Mouse (Mus musculus) hindbrain, embryonic 10.5 days (tissue): ENCODE data around the gene St8sia4. TPM values are rescaled to one million over a fixed set of nuclear protein-coding genes. Genes with fewer than 3 reads are reported as not detected.

Experiments used
- DNase-seq: peaks from one replicate; pipeline ENCODE4 v3.0.0-alpha.2; 2017; ENCODE audit warnings: low spot score
- H3K27ac ChIP-seq: fragments of 300-500 bp; sonication (generic); 2 replicates; pipeline ENCODE4 v1.5.1; 2016; ENCODE audit warnings: mild to moderate bottlenecking, moderate library complexity
- H3K27me3 ChIP-seq: fragments of 300-500 bp; sonication (generic); 2 replicates; pipeline ENCODE4 v1.6.1; 2016; ENCODE audit warnings: mild to moderate bottlenecking; ENCODE audit not compliant: poor library complexity, insufficient read depth, severe bottlenecking
- H3K36me3 ChIP-seq: fragments of 300-500 bp; sonication (generic); 2 replicates; pipeline ENCODE4 v1.6.1; 2016; ENCODE audit warnings: mild to moderate bottlenecking, moderate library complexity
- H3K4me1 ChIP-seq: fragments of 300-500 bp; sonication (generic); replicated peaks from 2 replicates; pipeline ENCODE4 v1.6.1; 2016; ENCODE audit warnings: mild to moderate bottlenecking
- H3K4me3 ChIP-seq: fragments of 300-500 bp; sonication (generic); 2 replicates; pipeline ENCODE4 v1.5.1; 2016; ENCODE audit warnings: mild to moderate bottlenecking, moderate library complexity
- H3K9me3 ChIP-seq: fragments of 300-500 bp; sonication (generic); 2 replicates; pipeline ENCODE4 v1.6.1; 2016; ENCODE audit warnings: mild to moderate bottlenecking, moderate library complexity
- WGBS: fragments of 180-500 bp; shearing (Covaris S2); methylation state at CpG from one replicate; pipeline ENCODE4 v1.1.7; 2016; 5-methylcytosine and 5-hydroxymethylcytosine counted together
- polyA plus RNA-seq: library from polyadenylated mRNA; unstranded; fragments of >200 nt; fragmentation: Nextera tagmentation; extraction: Ambion mirVana; gene quantifications from 2 replicates; pipeline ENCODE4 v1.2.1, GENCODE M21; 2016

Gene St8sia4
- polyA plus RNA-seq = 9.8 and 11.9 TPM in 2 replicates

DNA sequence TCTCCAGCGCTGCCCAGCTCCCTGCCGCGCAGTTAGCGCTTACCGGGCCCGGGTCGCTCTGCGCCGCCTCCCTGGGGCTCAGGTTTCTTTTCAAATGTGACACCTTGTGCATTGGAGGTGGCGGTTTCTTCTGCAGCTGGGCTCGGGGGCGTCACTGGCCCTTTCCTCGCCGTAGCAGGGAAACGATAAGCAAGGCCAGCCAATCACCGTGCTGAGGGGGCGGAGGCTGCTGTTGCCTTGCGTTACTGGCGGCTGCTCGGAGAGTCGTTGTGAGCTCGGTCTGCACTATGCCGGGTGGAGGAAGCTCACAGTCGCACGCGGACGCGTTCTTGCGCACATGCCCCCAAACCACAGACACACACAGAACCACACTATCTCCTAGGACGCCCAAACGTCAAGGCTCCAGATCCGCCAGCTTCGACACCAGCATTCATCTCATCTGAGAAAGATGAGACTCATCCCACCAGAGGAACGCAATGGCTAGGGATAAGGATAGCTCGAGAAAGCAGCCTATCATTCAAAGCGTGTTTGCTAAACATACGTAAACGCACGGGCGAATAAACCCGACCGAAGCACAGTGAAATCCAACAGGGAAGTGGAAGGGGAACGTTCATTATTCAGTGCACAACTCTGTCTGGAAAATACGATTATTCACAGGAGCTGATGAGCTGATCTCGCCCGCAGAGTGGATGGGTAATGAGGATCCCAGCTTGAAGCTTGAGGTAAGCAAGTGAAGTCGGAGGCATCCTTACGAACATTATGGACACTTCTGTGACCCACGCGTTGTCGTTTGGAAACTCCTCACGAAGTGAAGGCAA lies at the start of gene St8sia4:
Gene St8sia4 (minus strand): TSS at position 137 of the 818 bp plus-strand sequence.
- under 1% methylated on average over 52 of the region's 52 CpGs for WGBS
- H3K27ac ChIP-seq = peak within 1 kb of the TSS; percentile 86

DNA sequence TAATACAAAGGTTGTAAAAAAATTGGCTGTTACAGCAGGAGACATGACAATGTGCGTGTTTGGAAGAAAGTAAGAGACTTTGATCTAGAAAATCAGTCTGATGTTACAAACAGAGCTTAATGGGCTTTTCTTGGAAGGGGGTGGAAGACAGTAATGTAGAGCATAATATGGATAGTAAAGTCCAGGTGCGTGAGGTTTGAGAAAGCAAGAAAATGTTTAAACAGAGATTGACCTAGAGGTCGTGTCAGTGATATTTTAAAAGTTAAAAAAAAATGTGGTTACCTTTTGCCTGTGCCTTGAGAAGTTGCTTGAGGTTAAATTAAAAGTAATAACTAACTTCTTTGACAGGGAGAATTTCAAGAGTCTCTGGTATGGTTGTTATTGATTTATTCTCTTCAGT lies 41.8 kb upstream of the St8sia4 start:
- Histone ChIP-seq H3K27me3 (no peaks in the 10 kb centered on the region), H3K27ac (no peak overlapping the region), H3K4me1 (no peaks in the 10 kb centered on the region), H3K4me3 (no peak overlapping the region), H3K9me3 (no peaks in the 10 kb centered on the region), H3K36me3 (no peaks in the 10 kb centered on the region)
- DNase-seq = no peak
- WGBS = 83% methylated on average over 3 of the region's 3 CpGs

More for the DNA sequence above, at the start of gene St8sia4:
- Histone ChIP-seq H3K4me3 (peak within 1 kb of the TSS; percentile 68), H3K27me3 (0 out of 2 replicates have a peak, but pooled peaks cover 3% of the 10 kb centered on the region), H3K36me3 (no peaks in the 10 kb centered on the region), H3K4me1 (peaks cover 26% of the 10 kb centered on the region), H3K9me3 (no peaks in the 10 kb centered on the region)
- peak; percentile 91 for DNase-seq

DNA sequence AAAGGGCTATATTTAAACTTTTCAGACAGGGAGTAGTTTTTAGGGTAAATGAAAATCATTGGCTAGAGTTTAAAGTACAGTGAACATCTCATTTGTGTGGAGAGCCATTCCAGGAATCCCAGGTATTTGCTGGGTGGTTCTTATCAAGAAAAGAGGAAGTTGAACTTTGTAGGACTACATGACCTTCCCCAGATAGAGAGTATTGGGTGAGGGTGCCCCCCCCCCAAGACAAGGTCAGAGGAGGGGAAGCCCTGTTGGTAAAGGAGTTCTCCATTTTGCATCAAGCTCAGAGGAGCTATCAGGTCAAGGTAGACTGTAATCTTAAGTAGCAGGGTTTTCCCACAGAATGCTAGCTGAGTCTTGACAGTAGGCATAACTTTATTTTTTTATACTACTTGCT lies 32.5 kb upstream of the St8sia4 start:
- H3K9me3 ChIP-seq = no peaks in the 10 kb centered on the region
- no peak overlapping the region for H3K27ac ChIP-seq
- DNase-seq = no peak
- no peak overlapping the region for H3K4me3 ChIP-seq
- no peaks in the 10 kb centered on the region for H3K27me3 ChIP-seq
- H3K4me1 ChIP-seq = no peaks in the 10 kb centered on the region
- no peaks in the 10 kb centered on the region for H3K36me3 ChIP-seq

DNA sequence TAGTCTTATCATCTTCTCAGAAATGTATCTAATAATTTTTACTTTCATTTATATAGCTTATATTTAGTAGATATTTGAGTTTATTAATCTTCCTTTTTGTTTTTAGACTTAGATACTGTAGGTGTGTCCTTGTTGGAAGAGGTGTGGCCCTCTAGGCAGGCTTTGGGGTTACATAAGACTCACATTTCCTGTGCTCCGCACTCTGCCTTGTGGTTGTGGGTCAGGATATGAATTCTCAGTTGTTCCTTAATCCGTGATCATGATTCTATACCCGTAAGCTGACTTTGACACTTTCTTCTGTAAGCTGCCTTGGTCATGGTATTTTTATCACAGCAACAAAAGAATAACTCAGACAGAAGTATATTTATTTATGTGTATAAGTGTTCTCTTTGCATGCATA lies 6.7 kb upstream of the St8sia4 start:
- H3K27ac ChIP-seq = no peak overlapping the region
- no peaks in the 10 kb centered on the region for H3K27me3 ChIP-seq
- DNase-seq = no peak
- H3K4me3 ChIP-seq = no peak overlapping the region
- no peaks in the 10 kb centered on the region for H3K36me3 ChIP-seq
- H3K4me1 ChIP-seq = no peaks in the 10 kb centered on the region
- H3K9me3 ChIP-seq = no peaks in the 10 kb centered on the region
- WGBS = 83% methylated on average over 3 of the region's 3 CpGs

DNA sequence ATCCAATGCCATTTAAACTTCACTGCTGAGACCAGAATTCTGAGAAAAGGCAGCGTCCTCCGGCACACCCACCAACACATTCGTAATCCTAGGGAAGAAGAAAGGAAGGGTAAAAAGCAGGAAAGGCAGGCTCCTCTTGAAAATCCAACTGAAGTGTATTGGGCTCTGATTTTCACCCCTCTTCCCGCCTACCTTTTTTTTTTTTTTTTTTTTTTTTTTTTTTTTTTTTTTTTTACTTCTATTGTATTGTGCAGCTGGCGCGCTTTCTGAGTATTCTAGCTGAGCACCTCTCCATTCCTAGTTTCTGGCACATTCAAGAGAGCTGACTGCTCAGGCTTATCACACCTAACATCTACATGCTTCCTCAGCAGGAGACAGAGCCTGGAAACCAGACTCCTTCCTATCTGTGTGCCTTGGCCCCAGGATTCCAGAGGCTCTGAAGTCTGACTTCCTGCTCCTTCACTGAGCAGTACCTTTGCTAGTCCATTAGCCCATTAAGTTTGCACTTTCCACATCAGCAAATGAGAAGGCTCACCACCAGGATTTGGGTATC lies 958 bp upstream of the St8sia4 start:
- peak overlapping the region; percentile 68 for H3K4me3 ChIP-seq
- H3K9me3 ChIP-seq = no peaks in the 10 kb centered on the region
- no peaks in the 10 kb centered on the region for H3K36me3 ChIP-seq
- H3K27me3 ChIP-seq = 0 out of 2 replicates have a peak, but pooled peaks cover 3% of the 10 kb centered on the region
- 9% methylated on average over 6 of the region's 6 CpGs for WGBS
- H3K4me1 ChIP-seq = peaks cover 26% of the 10 kb centered on the region
- peak overlapping the region; percentile 86 for H3K27ac ChIP-seq
- peak; percentile 34 for DNase-seq

DNA sequence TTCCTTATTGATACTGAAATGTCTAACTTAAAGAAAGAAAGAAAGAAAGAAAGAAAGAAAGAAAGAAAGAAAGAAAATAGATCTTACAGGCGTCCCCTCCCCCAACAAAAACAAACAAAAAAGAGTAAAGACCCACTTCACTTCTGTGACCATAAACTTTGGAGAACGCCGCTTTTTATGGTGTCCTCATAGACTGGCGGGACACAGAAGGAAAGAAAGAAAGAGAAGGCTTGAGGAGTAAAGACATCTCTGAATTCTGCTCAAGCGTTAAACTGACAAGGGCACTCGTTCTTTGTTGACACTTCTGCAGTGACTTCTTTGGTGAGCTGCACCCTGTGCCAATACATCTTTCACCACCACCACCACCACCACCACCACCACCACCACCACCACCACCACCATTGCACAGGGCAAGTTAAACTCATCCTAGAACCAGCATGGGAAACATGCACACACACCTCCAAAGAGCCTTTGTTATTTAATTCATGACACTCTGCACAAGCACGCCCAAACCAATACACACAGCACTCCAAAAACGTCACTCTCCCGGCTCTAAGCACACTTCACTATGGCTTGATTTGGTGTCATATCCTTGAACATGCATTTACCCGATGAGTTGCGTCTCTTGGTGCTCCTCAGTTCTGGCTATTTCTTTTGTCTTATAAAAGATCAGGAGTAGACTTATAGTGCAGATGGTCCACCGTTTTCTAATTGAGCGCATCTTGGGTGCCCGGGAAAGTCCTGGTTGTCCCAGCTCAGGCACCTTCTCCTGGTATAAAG lies 640 bp downstream of the St8sia4 start:
- Histone ChIP-seq H3K4me3 (peak overlapping the region; percentile 68), H3K36me3 (no peaks in the 10 kb centered on the region), H3K27ac (peak overlapping the region; percentile 86), H3K9me3 (no peaks in the 10 kb centered on the region), H3K27me3 (0 out of 2 replicates have a peak, but pooled peaks cover 3% of the 10 kb centered on the region), H3K4me1 (peaks cover 26% of the 10 kb centered on the region)
- DNase-seq = peak; percentile 38
- 2% methylated on average over 14 of the region's 14 CpGs for WGBS

DNA sequence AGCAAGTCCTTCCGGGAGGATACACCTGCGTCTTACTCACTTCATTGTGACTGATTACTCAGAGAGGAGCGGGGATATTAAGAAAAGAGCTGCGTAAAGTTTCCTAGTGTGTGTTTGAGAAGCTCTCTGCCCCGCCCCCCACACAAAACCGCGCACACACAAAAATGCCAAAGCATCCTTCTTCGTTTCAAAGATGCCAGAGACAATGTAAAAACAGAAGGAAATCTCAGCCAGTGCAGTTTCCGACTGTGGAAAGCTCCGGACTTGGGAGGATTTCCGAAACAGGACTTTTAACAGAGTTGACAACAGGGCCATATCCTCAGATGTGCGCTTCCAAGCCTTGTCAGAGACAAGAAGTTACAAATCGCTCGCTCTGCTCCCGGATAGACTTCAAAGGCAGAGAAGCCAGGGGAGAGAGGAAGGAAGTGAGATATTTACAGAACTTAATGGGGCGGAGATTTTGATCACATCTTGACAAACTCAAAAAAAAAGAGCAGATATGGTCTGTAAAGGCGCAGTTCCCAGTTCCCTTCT lies 1.4 kb downstream of the St8sia4 start:
- H3K4me3 ChIP-seq = peak overlapping the region; percentile 68
- H3K9me3 ChIP-seq = no peaks in the 10 kb centered on the region
- peak overlapping the region; percentile 86 for H3K27ac ChIP-seq
- no peaks in the 10 kb centered on the region for H3K36me3 ChIP-seq
- H3K27me3 ChIP-seq = 0 out of 2 replicates have a peak, but pooled peaks cover 3% of the 10 kb centered on the region
- H3K4me1 ChIP-seq = peaks cover 26% of the 10 kb centered on the region
- 2% methylated on average over 17 of the region's 17 CpGs for WGBS
- peak; percentile 51 for DNase-seq

DNA sequence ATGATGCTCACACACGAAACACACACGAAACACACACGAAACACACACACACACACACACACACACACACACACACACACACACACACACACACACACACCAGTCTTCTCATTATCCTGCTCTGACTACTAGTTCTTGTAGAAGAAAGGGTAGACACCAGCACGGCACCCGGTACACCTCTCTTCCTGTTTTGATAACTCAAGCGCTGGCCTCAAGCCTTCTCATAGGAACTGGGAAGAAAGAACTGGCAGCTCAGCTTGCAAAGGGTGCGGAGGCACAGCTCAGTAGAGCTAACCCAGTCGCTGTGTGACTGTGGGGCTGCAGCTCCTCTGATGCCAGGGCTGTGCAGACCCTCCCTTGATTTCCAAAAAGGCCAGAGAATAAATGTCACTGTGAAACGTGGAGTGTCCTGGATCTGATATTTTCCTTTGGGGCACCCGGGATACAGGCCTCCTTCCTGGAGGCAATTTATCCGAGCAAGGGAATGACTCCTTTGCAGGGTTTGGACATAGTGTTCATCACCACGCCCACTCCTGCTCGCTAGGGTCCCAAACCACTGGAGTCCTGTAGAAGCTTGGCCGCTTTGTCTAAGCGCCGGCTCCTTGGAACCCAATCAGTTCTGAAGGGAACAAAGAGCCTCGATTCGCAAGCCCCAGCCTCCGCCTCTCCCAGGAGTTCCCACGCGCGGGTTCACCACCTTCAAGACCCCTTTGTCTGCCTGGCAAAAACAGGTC lies 2.2 kb downstream of the St8sia4 start:
- peak overlapping the region; percentile 68 for H3K4me3 ChIP-seq
- H3K27me3 ChIP-seq = 0 out of 2 replicates have a peak, but pooled peaks cover 3% of the 10 kb centered on the region
- H3K36me3 ChIP-seq = no peaks in the 10 kb centered on the region
- peak overlapping the region; percentile 86 for H3K27ac ChIP-seq
- 12% methylated on average over 22 of the region's 22 CpGs for WGBS
- no peaks in the 10 kb centered on the region for H3K9me3 ChIP-seq
- peak; percentile 42 for DNase-seq
- peaks cover 26% of the 10 kb centered on the region for H3K4me1 ChIP-seq

DNA sequence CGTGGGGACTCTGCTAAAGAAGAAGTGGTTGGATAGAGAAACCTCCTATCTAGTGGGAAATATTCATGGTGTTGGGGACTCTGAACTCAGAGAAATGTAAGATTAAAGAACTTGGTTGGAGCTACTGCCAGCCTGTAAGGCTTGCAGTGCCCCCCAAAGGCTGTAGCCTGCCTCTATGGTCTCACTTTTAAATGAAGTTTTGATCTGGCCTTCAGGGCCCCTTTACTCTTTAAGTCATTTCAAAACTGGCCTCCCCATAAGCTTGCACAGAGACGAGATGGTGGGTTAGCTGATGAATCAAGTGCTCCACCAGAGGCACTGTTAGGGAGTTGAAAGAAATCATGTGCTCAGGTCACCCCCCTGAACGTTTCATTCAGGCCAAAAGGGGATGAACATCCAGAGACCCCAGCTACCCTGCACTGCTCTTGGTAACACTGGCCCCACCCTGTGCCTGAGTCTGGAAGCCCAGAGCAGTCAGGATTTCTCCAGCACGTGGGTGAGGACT lies 3.0 kb downstream of the St8sia4 start:
- Histone ChIP-seq H3K9me3 (no peaks in the 10 kb centered on the region), H3K27me3 (0 out of 2 replicates have a peak, but pooled peaks cover 3% of the 10 kb centered on the region), H3K4me1 (peaks cover 26% of the 10 kb centered on the region), H3K36me3 (no peaks in the 10 kb centered on the region), H3K27ac (peak overlapping the region; percentile 86), H3K4me3 (peak overlapping the region; percentile 68)
- peak; percentile 9 for DNase-seq
- WGBS = 26% methylated on average over 4 of the region's 4 CpGs

DNA sequence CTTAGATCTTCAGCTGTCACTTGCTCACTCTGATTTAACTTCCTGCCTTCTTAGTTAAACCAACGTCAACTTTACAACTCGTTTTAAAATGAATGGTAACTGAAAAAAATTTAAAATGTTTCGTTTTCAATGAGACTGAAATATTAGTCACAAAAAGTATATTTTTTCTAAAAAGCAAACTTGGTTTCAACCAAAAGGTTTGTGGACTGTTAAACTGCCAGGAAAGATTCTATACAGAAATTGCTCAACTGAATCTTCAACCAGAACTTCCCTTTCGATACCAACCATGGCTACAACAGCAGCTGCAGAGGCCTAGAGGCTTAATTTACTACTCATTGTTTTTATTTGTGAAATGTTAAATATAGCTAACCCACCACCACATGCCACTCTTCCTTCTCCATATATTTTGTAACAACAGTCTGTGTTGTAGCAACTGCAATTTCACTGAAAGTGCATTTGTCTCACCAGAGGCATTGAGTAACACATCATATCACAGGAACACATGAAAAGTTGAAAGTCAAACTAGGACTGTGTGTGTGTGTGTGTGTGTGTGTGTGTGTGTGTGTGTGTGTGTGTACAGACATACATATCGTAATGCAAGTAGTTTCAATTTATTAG lies 10.2 kb downstream of the St8sia4 start:
- Histone ChIP-seq H3K27ac (no peak overlapping the region), H3K4me3 (no peak overlapping the region), H3K9me3 (no peaks in the 10 kb centered on the region), H3K27me3 (no peaks in the 10 kb centered on the region), H3K36me3 (no peaks in the 10 kb centered on the region), H3K4me1 (no peaks in the 10 kb centered on the region)
- WGBS = 83% methylated on average over 5 of the region's 5 CpGs
- DNase-seq = no peak

DNA sequence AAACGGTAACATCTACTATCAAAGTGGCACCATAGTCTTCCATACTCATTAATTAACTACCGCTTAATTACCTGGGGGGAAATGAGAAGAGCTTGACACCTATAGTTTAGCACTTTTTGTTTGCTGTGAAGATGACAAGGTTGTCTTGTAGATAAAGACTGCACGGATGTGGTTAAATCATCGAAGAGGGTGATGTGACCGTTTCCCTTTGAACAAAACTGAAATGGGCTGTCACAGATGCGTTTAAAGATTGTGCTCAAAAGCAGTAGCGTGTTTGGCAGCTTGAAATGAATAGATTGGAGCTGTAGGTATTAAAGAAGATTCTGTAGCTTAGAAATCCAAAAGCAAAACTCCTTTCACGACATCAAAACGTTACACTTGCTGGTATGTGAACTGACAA lies 11.8 kb downstream of the St8sia4 start:
- Histone ChIP-seq H3K9me3 (no peaks in the 10 kb centered on the region), H3K4me1 (no peaks in the 10 kb centered on the region), H3K4me3 (no peak overlapping the region), H3K36me3 (no peaks in the 10 kb centered on the region), H3K27me3 (no peaks in the 10 kb centered on the region), H3K27ac (no peak overlapping the region)
- WGBS = 83% methylated on average over 9 of the region's 9 CpGs
- no peak for DNase-seq
